Mouse (Mus musculus): Measurements from ENCODE around the gene Nol8. TPM values are rescaled to one million over a fixed set of nuclear protein-coding genes. Genes with fewer than 3 reads are reported as not detected.

Gene Nol8
- total RNA-seq, 1 experiment = 41.1 TPM

DNA sequence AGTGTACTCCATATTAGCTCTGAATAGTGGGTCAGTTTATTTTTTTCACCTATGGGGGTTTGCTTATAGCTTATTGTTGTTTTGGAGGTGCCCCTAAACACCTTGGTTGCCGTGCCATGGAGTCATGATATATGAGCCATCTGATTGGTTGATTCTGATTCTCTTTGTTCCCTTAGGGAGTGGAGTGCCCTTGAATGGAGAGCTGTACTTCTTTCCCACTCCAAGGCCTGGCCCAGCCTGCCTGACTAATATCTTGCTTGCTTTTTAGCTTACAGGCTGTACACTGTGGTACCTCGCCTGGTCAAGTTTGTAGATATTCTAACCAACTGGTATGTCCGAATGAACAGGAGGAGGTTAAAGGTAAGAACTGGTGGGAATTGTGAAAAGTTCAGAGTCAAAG lies 66.4 kb downstream of the Nol8 start:
- Histone ChIP-seq H3K27ac (ENCODE audit: insufficient read depth, low read depth, low read length, poor library complexity, severe bottlenecking) (no peak overlapping the region), H3K4me1 (ENCODE audit: control insufficient read depth in 2 of 2, insufficient read depth in 2 of 2, low read length in 2 of 2, poor library complexity in 1 of 2) (no peaks in the 10 kb centered on the region), H3K4me3 (ENCODE audit: insufficient read depth in 1 of 2, low read depth in 1 of 2, low read length in 2 of 2, poor library complexity in 1 of 2, severe bottlenecking in 1 of 2) (no peak overlapping the region), H3K9me3 (ENCODE audit: control insufficient read depth, insufficient read depth, low read depth, low read length) (no peaks in the 10 kb centered on the region), H3K36me3 (ENCODE audit: control insufficient read depth, insufficient read depth, low read length, poor library complexity, severe bottlenecking) (peaks cover 73% of the 10 kb centered on the region), H3K9ac (ENCODE audit: insufficient read depth, low read depth, low read length, poor library complexity, severe bottlenecking) (no peak overlapping the region)
- in situ Hi-C loops (cut with MboI; ENCODE audit: low sequenced_read_pairs in 2 of 2, unreplicated experiment in 2 of 2) = no loop called here
- no peak for DNase-seq (ENCODE audit: low read depth, low spot score)
- no peak for TF ChIP-seq MAFK (IDR thresholded peaks at IDR 0.05; ENCODE audit: insufficient read depth, low read depth, low read length)
- TF ChIP-seq HCFC1 (IDR thresholded peaks at IDR 0.05; ENCODE audit: borderline replicate concordance, insufficient read depth, low read length) = no peak
- no peak for TF ChIP-seq ZNF384 (IDR thresholded peaks at IDR 0.05; ENCODE audit: low read depth, low read length)
- TF ChIP-seq CHD2 (IDR thresholded peaks at IDR 0.05; ENCODE audit: low read depth, low read length) = no peak
- no peak for TF ChIP-seq ZC3H11A (IDR thresholded peaks at IDR 0.05; ENCODE audit: borderline replicate concordance, low read depth, low read length)

Other genes with a start within 250 kb of the Nol8 start
- 12.1 and 16.9 TPM in 2 replicates for gene Ippk, start 231.8 kb upstream of the Nol8 start, total RNA-seq (2012; rRNA removed)
- gene Tes3-ps, start 159.8 kb upstream of the Nol8 start, total RNA-seq (2012; rRNA removed) = 0.37 and 0.85 TPM in 2 replicates
- 0.53 and 0.54 TPM in 2 replicates for gene Ecm2, start 148.3 kb upstream of the Nol8 start, total RNA-seq (2012; rRNA removed)
- 0.11 TPM in 1 of 2 replicates, not detected in the other for gene Aspn, start 108.6 kb upstream of the Nol8 start, total RNA-seq (2012; rRNA removed)
- 0.16 TPM in 1 of 2 replicates, not detected in the other for gene Omd, start 70.6 kb upstream of the Nol8 start, total RNA-seq (2012; rRNA removed)
- gene Ogn, start 45.0 kb upstream of the Nol8 start, total RNA-seq (2012; rRNA removed) = 0.16 and 0.45 TPM in 2 replicates
- 21.0 and 25.4 TPM in 2 replicates for gene Cenpp, start 293 bp upstream of the Nol8 start, total RNA-seq (2012; rRNA removed)
- gene Iars, start 29.0 kb downstream of the Nol8 start, total RNA-seq (2012; rRNA removed) = 139 and 176 TPM in 2 replicates
- not detected in 2 replicates for gene Gm30302, start 145.9 kb downstream of the Nol8 start, total RNA-seq (2012; rRNA removed)